Comparison of ENCODE assay signal across 8 mouse cellular contexts in genomic region chr9:99436182-99437030, GRCm38 (mm10). TPM values are rescaled to one million over a fixed set of nuclear protein-coding genes. Genes with fewer than 3 reads are reported as not detected.
DNase-seq lines count a peak whose midpoint lies in the region; ATAC-seq and TF ChIP-seq lines count a peak whose summit lies in the region.

No protein-coding gene starts in this region.

- H3K9me3 ChIP-seq in ES-E14 (ENCODE audit: control insufficient read depth, insufficient read depth, low read depth, low read length): no peaks in the 10 kb centered on the region
- no peaks in the 10 kb centered on the region for H3K9me3 ChIP-seq in forebrain, embryonic 15.5 days
- no peaks in the 10 kb centered on the region for H3K9me3 ChIP-seq in lung, embryonic 15.5 days

- no peak overlapping the region for H3K27ac ChIP-seq in ES-E14 (ENCODE audit: insufficient read depth, low read depth, low read length, poor library complexity, severe bottlenecking)
- peak overlapping the region; percentile 91 for H3K27ac ChIP-seq in forebrain, embryonic 15.5 days (replicated peaks)
- H3K27ac ChIP-seq in lung, embryonic 15.5 days: peak overlapping the region; percentile 56

- peak overlapping the region; percentile 73 for H3K4me2 ChIP-seq in forebrain, embryonic 15.5 days (replicated peaks)
- peak overlapping the region; percentile 85 for H3K4me2 ChIP-seq in lung, embryonic 15.5 days

- no peaks in the 10 kb centered on the region; the same call in 1 of the 2 replicates for H3K27me3 ChIP-seq in forebrain, embryonic 15.5 days
- H3K27me3 ChIP-seq in lung, embryonic 15.5 days: peaks cover 21% of the 10 kb centered on the region

- DNase-seq in ES-E14 (ENCODE audit: low read depth, low spot score): no peak
- peak; percentile 80 for DNase-seq in cerebellum, adult 11 months
- DNase-seq in heart, postnatal 25 days (ENCODE audit: low spot score): peak; percentile 70
- peak; percentile 71 to 84 for DNase-seq in layer of hippocampus, adult 18-20 months (ENCODE audit: low spot score in 2 of 2)
- DNase-seq in ovary, adult 18-20 months (ENCODE audit: low spot score): peak; percentile 72
- DNase-seq in thymus, postnatal 14 days: peak; percentile 53

- H3K9ac ChIP-seq in ES-E14 (ENCODE audit: insufficient read depth, low read depth, low read length, poor library complexity, severe bottlenecking): peak overlapping the region; percentile 74
- H3K9ac ChIP-seq in forebrain, embryonic 15.5 days (replicated peaks): peak overlapping the region; percentile 98
- H3K9ac ChIP-seq in lung, embryonic 15.5 days: peak overlapping the region; percentile 77

- ATAC-seq in forebrain, embryonic 15.5 days (replicated peaks): peak; percentile 79
- ATAC-seq in lung, embryonic 15.5 days (ENCODE audit: borderline replicate concordance, extremely low read depth, low FRiP score, low TSS enrichment): peak; percentile 74

- peaks cover 8 to 11% of the 10 kb centered on the region in 2 experiments; a peak in 2 of 4 replicates for H3K4me1 ChIP-seq in ES-E14 (ENCODE audit: control insufficient read depth in 2 of 2, insufficient read depth in 2 of 2, low read length in 2 of 2, poor library complexity in 1 of 2)
- H3K4me1 ChIP-seq in forebrain, embryonic 15.5 days: peaks cover 44% of the 10 kb centered on the region
- H3K4me1 ChIP-seq in lung, embryonic 15.5 days: peaks cover 24% of the 10 kb centered on the region

- WGBS in forebrain, embryonic 15.5 days: under 1% methylated on average over 71 of the region's 86 CpGs
- 1% methylated on average over 61 of the region's 86 CpGs for WGBS in lung, embryonic 15.5 days

- no peaks in the 10 kb centered on the region for H3K36me3 ChIP-seq in ES-E14 (ENCODE audit: control insufficient read depth, insufficient read depth, low read length, poor library complexity, severe bottlenecking)
- no peaks in the 10 kb centered on the region for H3K36me3 ChIP-seq in forebrain, embryonic 15.5 days
- no peaks in the 10 kb centered on the region for H3K36me3 ChIP-seq in lung, embryonic 15.5 days

- intact Hi-C loops in heart, postnatal 25 days (cut with DNase I): loop anchor here (5.0 kb wide), 2 partner anchors 59 to 194 kb away; partner anchors contain the start of gene Cep70

- H3K4me3 ChIP-seq in ES-E14 (ENCODE audit: insufficient read depth in 1 of 2, low read depth in 1 of 2, low read length in 2 of 2, poor library complexity in 1 of 2, severe bottlenecking in 1 of 2): peak overlapping the region; percentile 64 to 89
- peak overlapping the region; percentile 96 for H3K4me3 ChIP-seq in forebrain, embryonic 15.5 days
- H3K4me3 ChIP-seq in lung, embryonic 15.5 days: peak overlapping the region; percentile 77

- in situ Hi-C loops in ES-E14 (cut with MboI; ENCODE audit: low sequenced_read_pairs in 2 of 2, unreplicated experiment in 2 of 2): no loop called here

TF ChIP-seq in ES-E14, 5 proteins besides CTCF, POLR2A, EP300 and RAD21:
- TF ChIP-seq HCFC1 (IDR thresholded peaks at IDR 0.05; ENCODE audit: borderline replicate concordance, insufficient read depth, low read length) (no peak), ZC3H11A (IDR thresholded peaks at IDR 0.05; ENCODE audit: borderline replicate concordance, low read depth, low read length) (no peak), MAFK (IDR thresholded peaks at IDR 0.05; ENCODE audit: insufficient read depth, low read depth, low read length) (no peak)

RNA-seq across cellular contexts. Expression of gene Mras, which starts 0.8 kb away (rescaled TPM):
- total RNA-seq in ES-E14 (2012; rRNA removed): 28.5 and 35.5 TPM in 2 replicates
- 58.8 and 59.5 TPM in 2 replicates for polyA plus RNA-seq in forebrain, embryonic 15.5 days (2015; fragmentation: Nextera tagmentation; extraction: Ambion mirVana)
- 1 to 10 TPM; 4.8 to 6.8 TPM for total RNA-seq in heart, postnatal 25 days (2021)
- 100 to 1,000 TPM; 133 to 150 TPM for total RNA-seq in layer of hippocampus, adult 18-20 months (2021)
- polyA plus RNA-seq in lung, embryonic 15.5 days (2015; fragmentation: Nextera tagmentation; extraction: Ambion mirVana): 12.5 and 13.9 TPM in 2 replicates

RNA-seq across cellular contexts. Expression of gene Nme9, which starts 14.9 kb away (rescaled TPM):
- total RNA-seq in ES-E14 (2012; rRNA removed): 0.48 TPM in 1 of 2 replicates, not detected in the other
- polyA plus RNA-seq in forebrain, embryonic 15.5 days (2015; fragmentation: Nextera tagmentation; extraction: Ambion mirVana): 1.0 and 1.6 TPM in 2 replicates
- not detected for total RNA-seq in heart, postnatal 25 days (2021)
- total RNA-seq in layer of hippocampus, adult 18-20 months (2021): 1 to 10 TPM in 1 of 2 experiments, under 1 TPM in 1; 0.46 to 1.1 TPM
- polyA plus RNA-seq in lung, embryonic 15.5 days (2015; fragmentation: Nextera tagmentation; extraction: Ambion mirVana): 2.0 and 2.6 TPM in 2 replicates
